Mouse (Mus musculus): ENCODE measurements around the gene Shkbp1.

The Shkbp1 gene

GRCm38 (mm10) chr7:27366082-27366844 lies 10.4 kb upstream of the Shkbp1 start:
- no peak for DNase-seq (ENCODE audit: low spot score)

- DNase-seq (ENCODE audit: low spot score), result no peak
These were observed 8.6 kb upstream of the Shkbp1 start for GRCm38 (mm10) chr7:27364379-27364778.

- DNase-seq (ENCODE audit: low spot score), result peak; percentile 100
These were observed 5.6 kb upstream of the Shkbp1 start for GRCm38 (mm10) chr7:27361283-27361946.

GRCm38 (mm10) chr7:27360749-27361148 lies 4.9 kb upstream of the Shkbp1 start:
- DNase-seq (ENCODE audit: low spot score), result no peak

- no peak for DNase-seq (ENCODE audit: low spot score)
These were observed 4.0 kb upstream of the Shkbp1 start for GRCm38 (mm10) chr7:27359706-27360358.

- DNase-seq (ENCODE audit: low spot score), result no peak
These were observed 3.3 kb upstream of the Shkbp1 start for GRCm38 (mm10) chr7:27359162-27359561.

GRCm38 (mm10) chr7:27357595-27357978 lies 1.8 kb upstream of the Shkbp1 start:
- DNase-seq (ENCODE audit: low spot score), result no peak

- DNase-seq (ENCODE audit: low spot score), result no peak
These were observed 1.2 kb upstream of the Shkbp1 start, which contains the start of gene Gm20479 for GRCm38 (mm10) chr7:27356861-27357594. TSS of gene Gm20479 (minus strand) at chr7:27357419.

GRCm38 (mm10) chr7:27356248-27356647 lies 429 bp upstream of the Shkbp1 start:
- DNase-seq (ENCODE audit: low spot score), result no peak

GRCm38 (mm10) chr7:27355261-27355660 lies 558 bp downstream of the Shkbp1 start:
- no peak for DNase-seq (ENCODE audit: low spot score)

GRCm38 (mm10) chr7:27354783-27355182 lies 1.0 kb downstream of the Shkbp1 start:
- DNase-seq (ENCODE audit: low spot score), result no peak

GRCm38 (mm10) chr7:27354144-27354543 lies 1.7 kb downstream of the Shkbp1 start:
- no peak for DNase-seq (ENCODE audit: low spot score)

- DNase-seq (ENCODE audit: low spot score), result no peak
These were observed 10.4 kb downstream of the Shkbp1 start for GRCm38 (mm10) chr7:27345444-27345843.

- DNase-seq (ENCODE audit: low spot score), result no peak
These were observed 13.2 kb downstream of the Shkbp1 start for GRCm38 (mm10) chr7:27342595-27342994.

GRCm38 (mm10) chr7:27339519-27339918 lies 16.3 kb downstream of the Shkbp1 start:
- no peak for DNase-seq (ENCODE audit: low spot score)

- DNase-seq (ENCODE audit: low spot score), result no peak
These were observed 16.7 kb downstream of the Shkbp1 start for GRCm38 (mm10) chr7:27339114-27339513.

- peak; percentile 86 for DNase-seq (ENCODE audit: low spot score)
These were observed 18.5 kb downstream of the Shkbp1 start, which contains the start of gene Ltbp4 for GRCm38 (mm10) chr7:27337175-27337853. TSS of gene Ltbp4 (minus strand) at chr7:27337692.

GRCm38 (mm10) chr7:27335928-27336823 lies 19.6 kb downstream of the Shkbp1 start:
- DNase-seq (ENCODE audit: low spot score), result peak; percentile 96

- DNase-seq (ENCODE audit: low spot score), result no peak
These were observed 20.7 kb downstream of the Shkbp1 start for GRCm38 (mm10) chr7:27335011-27335720.

- DNase-seq (ENCODE audit: low spot score), result no peak
These were observed 21.4 kb downstream of the Shkbp1 start for GRCm38 (mm10) chr7:27334405-27334911.

Data from embryo, embryonic 10.5 days (tissue).